Mouse (Mus musculus): Measurements from ENCODE around the gene Gm10272.
A peak's percentile ranks its signal among the peaks of the same experiment; 100 is the strongest.
"Not testable (repeated sequence)": the region's sequence is repeated elsewhere in the genome, so short reads cannot be mapped to it uniquely, and the experiment has no call there.

Gene Gm10272

GRCm38 (mm10) chr10:77729241-77729640 lies 22.8 kb downstream of the Gm10272 start:
- DNase-seq: peak in 1 of 2 experiments; percentile 16

DNA sequence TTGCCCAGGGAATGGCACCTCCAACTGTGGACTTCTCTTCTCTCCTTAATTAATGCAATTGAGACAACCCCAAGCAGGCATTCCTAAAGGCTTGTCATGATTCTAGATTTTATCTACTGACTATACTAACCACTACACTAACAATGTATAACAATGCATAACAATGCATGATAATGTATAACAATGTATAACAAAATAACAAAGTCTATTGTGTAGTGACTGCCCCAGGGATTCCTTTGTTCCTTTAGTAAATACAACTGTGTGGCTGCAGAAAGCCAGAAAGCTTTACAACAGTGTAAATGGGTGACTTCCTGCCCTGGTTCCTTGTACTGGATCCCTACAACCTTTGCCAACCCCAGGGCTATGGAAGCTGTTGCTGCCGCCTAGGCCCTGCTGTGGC lies 29.5 kb downstream of the Gm10272 start:
- DNase-seq: no peak

- no peak for DNase-seq
Observed at GRCm38 (mm10) chr10:77738929-77739328, 32.5 kb downstream of the Gm10272 start.

DNA sequence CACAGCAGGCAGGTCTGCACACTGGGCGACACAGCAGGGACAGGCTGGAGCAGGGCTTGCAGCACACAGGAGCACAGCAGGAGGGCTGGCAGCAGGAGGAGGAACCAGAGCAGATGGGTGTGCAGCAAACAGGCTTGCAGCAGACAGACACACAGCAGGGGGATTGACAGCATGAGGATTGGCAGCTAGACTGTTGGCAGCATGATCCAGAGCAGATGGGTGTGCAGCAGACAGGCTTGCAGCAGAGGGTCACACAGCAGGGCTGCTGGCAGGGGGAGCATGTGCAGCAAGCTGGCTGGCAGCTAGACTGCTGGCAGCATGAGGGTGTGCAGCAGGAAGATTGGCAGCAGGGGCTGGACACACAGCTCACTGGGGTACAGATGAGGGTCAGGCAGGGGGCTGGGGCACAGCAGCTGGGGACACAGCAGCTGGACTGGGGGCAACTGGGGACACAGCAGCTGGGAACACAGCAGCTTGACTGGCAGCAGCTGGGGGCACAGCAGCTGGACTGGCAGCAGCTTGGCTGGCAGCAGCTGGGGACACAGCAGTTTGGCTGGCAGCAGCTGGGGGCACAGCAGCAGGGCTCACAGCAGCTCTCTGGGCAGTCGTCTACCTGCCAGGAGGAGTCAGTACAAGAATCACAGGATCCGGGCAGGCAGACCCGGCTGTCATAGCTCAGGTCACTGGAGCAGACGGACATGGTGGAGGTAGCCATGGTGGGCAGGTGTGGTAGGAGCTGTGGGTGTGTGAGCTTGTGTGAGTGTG lies 35.7 kb downstream of the Gm10272 start, which contains the start of gene Gm18596:
Gm18596 (minus strand) TSS at position 715 of the 765 bp plus-strand sequence.
- DNase-seq: not testable (repeated sequence)

GRCm38 (mm10) chr10:77750686-77751085 lies 44.3 kb downstream of the Gm10272 start:
- not testable (repeated sequence) for DNase-seq

DNA sequence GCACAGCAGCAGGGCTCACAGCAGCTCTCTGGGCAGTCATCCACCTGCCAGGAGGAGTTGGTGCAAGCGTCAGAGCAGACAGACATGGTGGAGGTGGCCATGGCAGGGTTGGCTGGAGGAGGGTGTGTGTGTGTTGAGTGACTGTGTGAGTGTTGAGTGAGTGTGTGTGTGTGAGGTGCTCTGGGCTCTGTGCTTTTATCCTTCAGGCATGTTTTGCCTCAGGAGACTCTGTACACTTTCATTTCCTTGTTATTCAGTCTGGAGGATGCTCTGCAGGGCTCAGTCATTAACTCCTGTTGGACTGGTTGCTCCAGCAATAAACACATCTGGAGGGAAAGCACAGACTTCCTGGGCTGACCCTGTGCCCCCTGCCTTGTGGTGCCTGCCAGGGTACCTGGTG lies 44.8 kb downstream of the Gm10272 start, which contains the start of gene Gm9736:
Gm9736 (minus strand) TSS at position 101 of the 400 bp plus-strand sequence.
- DNase-seq: not testable (repeated sequence)

GRCm38 (mm10) chr10:77752312-77752711 lies 45.9 kb downstream of the Gm10272 start:
- not testable (repeated sequence) for DNase-seq

GRCm38 (mm10) chr10:77753448-77753847 lies 47.0 kb downstream of the Gm10272 start:
- no peak for DNase-seq
